Mouse (Mus musculus): Measurements from ENCODE around the gene Tprg. TPM values are rescaled to one million over a fixed set of nuclear protein-coding genes. Genes with fewer than 3 reads are reported as not detected.

Gene Tprg
- polyA plus RNA-seq, 1 experiment, result not detected

- H3K27ac ChIP-seq (ENCODE audit: insufficient read depth, low read depth, low read length), result no peak overlapping the region
- 72% methylated on average over 4 of the region's 4 CpGs for WGBS
- TF ChIP-seq POLR2A (IDR thresholded peaks at IDR 0.05; ENCODE audit: insufficient read depth, low read depth, low read length) (no peak), CTCF (IDR thresholded peaks at IDR 0.05; ENCODE audit: insufficient read depth, low read depth, low read length) (no peak)
- H3K4me1 ChIP-seq (ENCODE audit: control insufficient read depth, insufficient read depth, low read length), result no peaks in the 10 kb centered on the region
- no peak overlapping the region for H3K4me3 ChIP-seq (ENCODE audit: insufficient read depth, low read depth, low read length)
Observed at GRCm38 (mm10) chr16:25262965-25263364, 23.7 kb upstream of the Tprg start.

- no peak overlapping the region for H3K4me3 ChIP-seq (ENCODE audit: insufficient read depth, low read depth, low read length)
- H3K4me1 ChIP-seq (ENCODE audit: control insufficient read depth, insufficient read depth, low read length), result no peaks in the 10 kb centered on the region
- WGBS, result 35% methylated on average over 9 of the region's 9 CpGs
- TF ChIP-seq CTCF (IDR thresholded peaks at IDR 0.05; ENCODE audit: insufficient read depth, low read depth, low read length) (no peak), POLR2A (IDR thresholded peaks at IDR 0.05; ENCODE audit: insufficient read depth, low read depth, low read length) (no peak)
- H3K27ac ChIP-seq (ENCODE audit: insufficient read depth, low read depth, low read length), result no peak overlapping the region
Observed at GRCm38 (mm10) chr16:25263520-25264149, 23.0 kb upstream of the Tprg start.

GRCm38 (mm10) chr16:25265177-25265576, 21.4 kb upstream of the Tprg start:
- no peak for TF ChIP-seq POLR2A (IDR thresholded peaks at IDR 0.05; ENCODE audit: insufficient read depth, low read depth, low read length)
- no peak for TF ChIP-seq CTCF (IDR thresholded peaks at IDR 0.05; ENCODE audit: insufficient read depth, low read depth, low read length)
- no peak overlapping the region for H3K4me3 ChIP-seq (ENCODE audit: insufficient read depth, low read depth, low read length)
- H3K27ac ChIP-seq (ENCODE audit: insufficient read depth, low read depth, low read length), result no peak overlapping the region
- WGBS, result 85% methylated on average over 11 of the region's 11 CpGs
- no peaks in the 10 kb centered on the region for H3K4me1 ChIP-seq (ENCODE audit: control insufficient read depth, insufficient read depth, low read length)

- Histone ChIP-seq H3K4me1 (ENCODE audit: control insufficient read depth, insufficient read depth, low read length) (no peaks in the 10 kb centered on the region), H3K27ac (ENCODE audit: insufficient read depth, low read depth, low read length) (no peak overlapping the region), H3K4me3 (ENCODE audit: insufficient read depth, low read depth, low read length) (no peak overlapping the region)
- 79% methylated on average over 4 of the region's 4 CpGs for WGBS
- TF ChIP-seq POLR2A (IDR thresholded peaks at IDR 0.05; ENCODE audit: insufficient read depth, low read depth, low read length) (no peak), CTCF (IDR thresholded peaks at IDR 0.05; ENCODE audit: insufficient read depth, low read depth, low read length) (no peak)
Observed at GRCm38 (mm10) chr16:25268276-25268675, 18.3 kb upstream of the Tprg start.

GRCm38 (mm10) chr16:25282563-25282962, 4.1 kb upstream of the Tprg start:
- 74% methylated on average over 4 of the region's 4 CpGs for WGBS
- H3K4me1 ChIP-seq (ENCODE audit: control insufficient read depth, insufficient read depth, low read length), result no peaks in the 10 kb centered on the region
- TF ChIP-seq CTCF (IDR thresholded peaks at IDR 0.05; ENCODE audit: insufficient read depth, low read depth, low read length) (no peak), POLR2A (IDR thresholded peaks at IDR 0.05; ENCODE audit: insufficient read depth, low read depth, low read length) (no peak)
- no peak overlapping the region for H3K4me3 ChIP-seq (ENCODE audit: insufficient read depth, low read depth, low read length)
- no peak overlapping the region for H3K27ac ChIP-seq (ENCODE audit: insufficient read depth, low read depth, low read length)

GRCm38 (mm10) chr16:25293753-25294152, 7.1 kb downstream of the Tprg start:
- WGBS, result 61% methylated on average over 2 of the region's 2 CpGs

GRCm38 (mm10) chr16:25295546-25295945, 8.9 kb downstream of the Tprg start:
- Histone ChIP-seq H3K27ac (ENCODE audit: insufficient read depth, low read depth, low read length) (no peak overlapping the region), H3K4me3 (ENCODE audit: insufficient read depth, low read depth, low read length) (no peak overlapping the region), H3K4me1 (ENCODE audit: control insufficient read depth, insufficient read depth, low read length) (no peaks in the 10 kb centered on the region)
- no peak for TF ChIP-seq CTCF (IDR thresholded peaks at IDR 0.05; ENCODE audit: insufficient read depth, low read depth, low read length)
- TF ChIP-seq POLR2A (IDR thresholded peaks at IDR 0.05; ENCODE audit: insufficient read depth, low read depth, low read length), result no peak
- WGBS, result 95% methylated on average over 11 of the region's 11 CpGs

More at GRCm38 (mm10) chr16:25293753-25294152, 7.1 kb downstream of the Tprg start:
- TF ChIP-seq POLR2A (IDR thresholded peaks at IDR 0.05; ENCODE audit: insufficient read depth, low read depth, low read length) (no peak), CTCF (IDR thresholded peaks at IDR 0.05; ENCODE audit: insufficient read depth, low read depth, low read length) (no peak)
- Histone ChIP-seq H3K4me3 (ENCODE audit: insufficient read depth, low read depth, low read length) (no peak overlapping the region), H3K4me1 (ENCODE audit: control insufficient read depth, insufficient read depth, low read length) (no peaks in the 10 kb centered on the region), H3K27ac (ENCODE audit: insufficient read depth, low read depth, low read length) (no peak overlapping the region)

GRCm38 (mm10) chr16:25296746-25297145, 10.1 kb downstream of the Tprg start:
- WGBS, result 65% methylated on average over 5 of the region's 5 CpGs
- Histone ChIP-seq H3K4me1 (ENCODE audit: control insufficient read depth, insufficient read depth, low read length) (no peaks in the 10 kb centered on the region), H3K27ac (ENCODE audit: insufficient read depth, low read depth, low read length) (no peak overlapping the region), H3K4me3 (ENCODE audit: insufficient read depth, low read depth, low read length) (no peak overlapping the region)
- TF ChIP-seq POLR2A (IDR thresholded peaks at IDR 0.05; ENCODE audit: insufficient read depth, low read depth, low read length), result no peak
- TF ChIP-seq CTCF (IDR thresholded peaks at IDR 0.05; ENCODE audit: insufficient read depth, low read depth, low read length), result no peak

GRCm38 (mm10) chr16:25298204-25298603, 11.6 kb downstream of the Tprg start:
- H3K4me1 ChIP-seq (ENCODE audit: control insufficient read depth, insufficient read depth, low read length), result no peaks in the 10 kb centered on the region
- H3K27ac ChIP-seq (ENCODE audit: insufficient read depth, low read depth, low read length), result no peak overlapping the region
- no peak overlapping the region for H3K4me3 ChIP-seq (ENCODE audit: insufficient read depth, low read depth, low read length)
- 46% methylated on average over 1 of the region's 1 CpGs for WGBS
- TF ChIP-seq POLR2A (IDR thresholded peaks at IDR 0.05; ENCODE audit: insufficient read depth, low read depth, low read length) (no peak), CTCF (IDR thresholded peaks at IDR 0.05; ENCODE audit: insufficient read depth, low read depth, low read length) (no peak)
